Mouse (Mus musculus) myocyte (in vitro differentiated cells): Measurements from ENCODE around the gene Dcun1d1.

Experiments used
- CEBPB ChIP-seq: IDR thresholded peaks from 2 replicates; pipeline ENCODE4 v1.6.1; 2011; ENCODE audit warnings: mild to moderate bottlenecking, moderate library complexity; ENCODE audit not compliant: poor library complexity, insufficient read depth, severe bottlenecking
- E2F4 ChIP-seq: IDR thresholded peaks from one replicate; pipeline ENCODE4 v1.6.1; 2011; ENCODE audit warnings: mild to moderate bottlenecking, control low read depth, moderate library complexity; ENCODE audit not compliant: insufficient read depth
- MAX ChIP-seq: IDR thresholded peaks from one replicate; pipeline ENCODE4 v1.6.1; 2011; ENCODE audit warnings: low read depth, mild to moderate bottlenecking, control low read depth
- MYOD1 ChIP-seq, 3 experiments: IDR thresholded peaks; one replicate each; pipeline ENCODE4 v1.6.1; 2011; ENCODE audit warnings: control low read depth in 2 of 3, low read depth in 2 of 3, mild to moderate bottlenecking in 2 of 3, moderate library complexity in 1 of 3; ENCODE audit not compliant: insufficient read length in 2 of 3, control insufficient read depth in 1 of 3
- MYOG ChIP-seq, 3 experiments: IDR thresholded peaks; one replicate each; pipeline ENCODE4 v1.6.1; 2011; ENCODE audit warnings: control low read depth in 2 of 3, low read depth in 2 of 3, mild to moderate bottlenecking in 2 of 3; ENCODE audit not compliant: insufficient read length in 2 of 3, control insufficient read depth in 1 of 3, insufficient read depth in 1 of 3
- POLR2A ChIP-seq: IDR thresholded peaks from one replicate; pipeline ENCODE4 v1.6.1; 2011; ENCODE audit warnings: low read depth, mild to moderate bottlenecking, control low read depth, moderate library complexity; ENCODE audit not compliant: insufficient read length
- POLR2AphosphoS2 ChIP-seq: IDR thresholded peaks from one replicate; pipeline ENCODE4 v1.6.1; 2011; ENCODE audit warnings: low read depth, control low read depth; ENCODE audit not compliant: insufficient read length
- REST ChIP-seq: IDR thresholded peaks from one replicate; pipeline ENCODE4 v1.6.1; 2011; ENCODE audit warnings: mild to moderate bottlenecking, control low read depth, moderate library complexity; ENCODE audit not compliant: insufficient read depth, insufficient read length
- SRF ChIP-seq: IDR thresholded peaks from one replicate; pipeline ENCODE4 v1.6.1; 2011; ENCODE audit warnings: low read depth; ENCODE audit not compliant: control insufficient read depth, insufficient read length
- TCF12 ChIP-seq: IDR thresholded peaks from one replicate; pipeline ENCODE4 v1.6.1; 2011; ENCODE audit warnings: mild to moderate bottlenecking, control low read depth; ENCODE audit not compliant: poor library complexity, insufficient read depth, severe bottlenecking
- TCF3 ChIP-seq: IDR thresholded peaks from one replicate; pipeline ENCODE4 v1.6.1; 2011; ENCODE audit warnings: low read depth, control low read depth; ENCODE audit not compliant: insufficient read length
- USF1 ChIP-seq: IDR thresholded peaks from one replicate; pipeline ENCODE4 v1.6.1; 2011; ENCODE audit warnings: low read depth, mild to moderate bottlenecking, control low read depth, moderate library complexity

DNA sequence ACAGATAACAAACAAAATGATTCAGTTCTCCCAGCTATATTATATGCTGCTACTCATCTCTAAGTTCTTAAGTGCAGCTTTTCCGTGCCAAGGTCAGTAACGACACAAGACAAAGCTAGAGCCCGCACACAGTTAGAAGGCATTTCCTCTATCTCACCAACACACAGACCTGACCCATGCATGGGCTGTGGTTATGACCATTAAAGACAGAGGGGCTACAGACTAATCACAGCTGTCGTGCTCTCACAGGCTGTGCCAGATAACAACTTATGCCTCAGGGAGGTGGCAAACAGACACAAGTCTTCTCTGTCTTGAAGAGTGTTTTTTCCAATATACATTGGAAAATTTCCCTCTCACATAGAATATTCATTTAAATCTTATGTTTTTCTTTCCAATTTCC is 27.7 kb upstream of the Dcun1d1 start:
- no peak for TF ChIP-seq POLR2A
- TF ChIP-seq USF1: no peak
- TF ChIP-seq MAX: no peak
- TF ChIP-seq REST: no peak
- no peak for TF ChIP-seq POLR2AphosphoS2
- TF ChIP-seq MYOG (IDR thresholded peaks at IDR 0.05; ENCODE audit: control insufficient read depth in 1 of 3, insufficient read depth in 1 of 3, insufficient read length in 2 of 3, low read depth in 2 of 3): no peak
- no peak for TF ChIP-seq MYOD1 (IDR thresholded peaks at IDR 0.05; ENCODE audit: control insufficient read depth in 1 of 3, insufficient read length in 2 of 3, low read depth in 2 of 3)
- no peak for TF ChIP-seq SRF
- no peak for TF ChIP-seq TCF12
- TF ChIP-seq CEBPB: no peak
- TF ChIP-seq E2F4: no peak
- no peak for TF ChIP-seq TCF3
